Mouse (Mus musculus) adrenal gland, postnatal 36 days (tissue): ENCODE measurements at regions not wholly inside any gene's neighbourhood (a gene's known extent, or its start where the extent isn't known, plus 50 kb on each side); places are given as distances from the start of the nearest gene placed in this dataset.

ENCODE experiments used
- DNase-seq, 2 experiments: peaks; one replicate each; pipeline ENCODE4 v3.0.0; 2021; ENCODE audit warnings: mixed read lengths in 1 of 2

GRCm38 (mm10) chr17:47064592-47065306 is 54.4 kb upstream of the Ubr2 start:
- DNase-seq = peak; percentile 86 to 90

- no peak for DNase-seq
Measured at GRCm38 (mm10) chr17:47064006-47064405, 53.6 kb upstream of the Ubr2 start.

- DNase-seq = no peak
Measured at GRCm38 (mm10) chr17:47061031-47061620, 50.8 kb upstream of the Ubr2 start.
